Mouse (Mus musculus) kidney, adult 2 months (tissue): Measurements from ENCODE around the gene Gm10382. TPM values are rescaled to one million over a fixed set of nuclear protein-coding genes. Genes with fewer than 3 reads are reported as not detected.

Experiments
- DNase-seq: peaks from one replicate; pipeline ENCODE4 v3.0.0; 2021
- H3K27ac ChIP-seq: fragments of 200-500 bp; 2 replicates; pipeline ENCODE4 v1.5.1; 2012; ENCODE audit warnings: low read depth, low read length, control low read depth, inconsistent platforms; ENCODE audit not compliant: insufficient read depth
- H3K27me3 ChIP-seq: fragments of 200-500 bp; replicated peaks from 2 replicates; pipeline ENCODE4 v1.6.1; 2012; ENCODE audit warnings: mild to moderate bottlenecking, moderate library complexity, low read length, inconsistent platforms; ENCODE audit not compliant: control insufficient read depth, insufficient read depth
- H3K36me3 ChIP-seq: fragments of 200-500 bp; 2 replicates; pipeline ENCODE4 v1.6.1; 2012; ENCODE audit warnings: mild to moderate bottlenecking, moderate library complexity, low read length, inconsistent platforms; ENCODE audit not compliant: control insufficient read depth, insufficient read depth
- H3K4me1 ChIP-seq: fragments of 200-500 bp; 2 replicates; pipeline ENCODE4 v1.6.1; 2011; ENCODE audit warnings: low read length; ENCODE audit not compliant: control insufficient read depth, insufficient read depth
- H3K4me3 ChIP-seq: fragments of 200-500 bp; 2 replicates; pipeline ENCODE4 v1.5.1; 2011; ENCODE audit warnings: mild to moderate bottlenecking, low read depth, low read length, control low read depth; ENCODE audit not compliant: insufficient read depth
- CTCF ChIP-seq: fragments of 200-500 bp; conservative IDR thresholded peaks from 2 replicates; pipeline ENCODE4 v1.5.1; 2011; ENCODE audit warnings: low read depth, mild to moderate bottlenecking, control low read depth, low read length, moderate library complexity, mixed read lengths; ENCODE audit not compliant: insufficient read depth, insufficient read length
- POLR2A ChIP-seq: fragments of 200-500 bp; IDR thresholded peaks from one replicate; pipeline ENCODE4 v1.6.1; 2011; ENCODE audit warnings: low read depth, low read length, control low read depth
- WGBS: fragments of 180-500 bp; shearing (Covaris S2); methylation state at CpG from one replicate; pipeline ENCODE4 v1.1.7; 2018; 5-methylcytosine and 5-hydroxymethylcytosine counted together
- polyA plus RNA-seq: library from polyadenylated mRNA; depleted of rRNA; stranded (reverse); fragments of >200 nt; gene quantifications from 2 replicates; pipeline ENCODE4 v1.2.3, GENCODE M21; 2012

Gm10382 gene
- polyA plus RNA-seq, 1 experiment = 0.33 TPM

- no peaks in the 10 kb centered on the region for H3K36me3 ChIP-seq
Observed at GRCm38 (mm10) chr5:125360566-125360965, 28.6 kb upstream of the Gm10382 start.

GRCm38 (mm10) chr5:125360981-125361510 lies 28.1 kb upstream of the Gm10382 start:
- 52% methylated on average over 16 of the region's 16 CpGs for WGBS
- TF ChIP-seq CTCF (no peak), POLR2A (no peak)
- DNase-seq = no peak
- Histone ChIP-seq H3K27me3 (no peaks in the 10 kb centered on the region), H3K27ac (no peak overlapping the region), H3K4me3 (no peak overlapping the region), H3K36me3 (no peaks in the 10 kb centered on the region), H3K4me1 (no peaks in the 10 kb centered on the region)

More at GRCm38 (mm10) chr5:125360566-125360965, 28.6 kb upstream of the Gm10382 start:
- Histone ChIP-seq H3K27me3 (no peaks in the 10 kb centered on the region), H3K4me1 (no peaks in the 10 kb centered on the region), H3K27ac (no peak overlapping the region), H3K4me3 (no peak overlapping the region)
- whole genome bisulfite sequencing = 43% methylated on average over 9 of the region's 9 CpGs
- DNase-seq = peak; percentile 75
- TF ChIP-seq POLR2A = no peak
- TF ChIP-seq CTCF = no peak

- Histone ChIP-seq H3K4me3 (no peak overlapping the region), H3K4me1 (no peaks in the 10 kb centered on the region), H3K27ac (no peak overlapping the region), H3K36me3 (no peaks in the 10 kb centered on the region), H3K27me3 (no peaks in the 10 kb centered on the region)
- WGBS = 26% methylated on average over 7 of the region's 7 CpGs
- TF ChIP-seq POLR2A (no peak), CTCF (no peak)
- DNase-seq = peak; percentile 87
Observed at GRCm38 (mm10) chr5:125363894-125364293, 25.2 kb upstream of the Gm10382 start.

- WGBS = 67% methylated on average over 4 of the region's 4 CpGs
- no peak for DNase-seq
- Histone ChIP-seq H3K36me3 (no peaks in the 10 kb centered on the region), H3K4me3 (no peak overlapping the region), H3K27me3 (no peaks in the 10 kb centered on the region), H3K4me1 (no peaks in the 10 kb centered on the region), H3K27ac (no peak overlapping the region)
- TF ChIP-seq POLR2A (no peak), CTCF (no peak)
Observed at GRCm38 (mm10) chr5:125364851-125365429, 24.2 kb upstream of the Gm10382 start.

GRCm38 (mm10) chr5:125368156-125368555 lies 21.0 kb upstream of the Gm10382 start:
- no peaks in the 10 kb centered on the region for H3K36me3 ChIP-seq
- DNase-seq = no peak
- no peak overlapping the region for H3K27ac ChIP-seq
- H3K4me3 ChIP-seq = no peak overlapping the region
- no peak for TF ChIP-seq POLR2A
- TF ChIP-seq CTCF = no peak
- no peaks in the 10 kb centered on the region for H3K27me3 ChIP-seq
- no peaks in the 10 kb centered on the region for H3K4me1 ChIP-seq
- WGBS = 72% methylated on average over 5 of the region's 5 CpGs

- no peak overlapping the region for H3K4me3 ChIP-seq
- H3K4me1 ChIP-seq = no peaks in the 10 kb centered on the region
- H3K36me3 ChIP-seq = no peaks in the 10 kb centered on the region
- DNase-seq = peak; percentile 74
- no peak overlapping the region for H3K27ac ChIP-seq
- 2% methylated on average over 4 of the region's 4 CpGs for WGBS
- no peak for TF ChIP-seq POLR2A
- TF ChIP-seq CTCF = peak; percentile 74
- no peaks in the 10 kb centered on the region for H3K27me3 ChIP-seq
Observed at GRCm38 (mm10) chr5:125368568-125368967, 20.6 kb upstream of the Gm10382 start.

GRCm38 (mm10) chr5:125370950-125371693 lies 18.0 kb upstream of the Gm10382 start:
- Histone ChIP-seq H3K4me1 (no peaks in the 10 kb centered on the region), H3K36me3 (no peaks in the 10 kb centered on the region), H3K27me3 (no peaks in the 10 kb centered on the region), H3K4me3 (no peak overlapping the region), H3K27ac (no peak overlapping the region)
- TF ChIP-seq POLR2A (no peak), CTCF (0 out of 2 replicates have a peak, but pooled peaks have one; percentile 8)
- WGBS = 73% methylated on average over 7 of the region's 7 CpGs
- no peak for DNase-seq
